Mouse (Mus musculus) midbrain, embryonic 14.5 days (tissue): ENCODE results near the gene Acta2. TPM values are rescaled to one million over a fixed set of nuclear protein-coding genes. Genes with fewer than 3 reads are reported as not detected.

Experiments
- ATAC-seq: fragments of 200-750 bp; cut with Nextera tagmentation; 2 replicates; pipeline ENCODE4 v1.8.0; 2017; ENCODE audit warnings: moderate number of reproducible peaks, moderate library complexity; ENCODE audit not compliant: low FRiP score, low TSS enrichment
- DNase-seq: peaks from one replicate; pipeline ENCODE4 v3.0.0-alpha.2; 2015
- H3K27ac ChIP-seq: fragments of 300-500 bp; sonication (generic); replicated peaks from 2 replicates; pipeline ENCODE4 v1.5.1; 2014; ENCODE audit warnings: mild to moderate bottlenecking, low read depth, low read length, moderate library complexity
- H3K27me3 ChIP-seq: fragments of 300-500 bp; sonication (generic); 2 replicates; pipeline ENCODE4 v1.6.1; 2014; ENCODE audit warnings: low read length, control low read depth, mixed read lengths; ENCODE audit not compliant: control insufficient read depth, insufficient read depth
- H3K36me3 ChIP-seq: fragments of 300-500 bp; sonication (generic); 2 replicates; pipeline ENCODE4 v1.6.1; 2014; ENCODE audit warnings: low read length, control low read depth; ENCODE audit not compliant: control insufficient read depth, insufficient read depth
- H3K4me1 ChIP-seq: fragments of 300-500 bp; sonication (generic); 2 replicates; pipeline ENCODE4 v1.6.1; 2014; ENCODE audit warnings: mild to moderate bottlenecking, antibody characterized with exemption, low read length, control low read depth; ENCODE audit not compliant: control insufficient read depth, insufficient read depth
- H3K4me2 ChIP-seq: fragments of 300-500 bp; sonication (generic); 2 replicates; pipeline ENCODE4 v1.6.1; 2014; ENCODE audit warnings: mild to moderate bottlenecking, low read length, moderate library complexity
- H3K4me3 ChIP-seq: fragments of 300-500 bp; sonication (generic); replicated peaks from 2 replicates; pipeline ENCODE4 v1.5.1; 2014; ENCODE audit warnings: low read depth, low read length
- H3K9ac ChIP-seq: fragments of 300-500 bp; sonication (generic); replicated peaks from 2 replicates; pipeline ENCODE4 v1.6.1; 2014; ENCODE audit warnings: mild to moderate bottlenecking, low read length, moderate library complexity
- H3K9me3 ChIP-seq: fragments of 300-500 bp; sonication (generic); 2 replicates; pipeline ENCODE4 v1.6.1; 2016; ENCODE audit warnings: low read length, control low read depth, mixed read lengths; ENCODE audit not compliant: control insufficient read depth
- WGBS: fragments of 180-500 bp; shearing (Covaris S2); extraction: QIAGEN DNeasy Blood & Tissue Kit; methylation state at CpG from one replicate; pipeline ENCODE4 v1.1.7; 2014; 5-methylcytosine and 5-hydroxymethylcytosine counted together
- polyA plus RNA-seq: library from polyadenylated mRNA; unstranded; fragments of >200 nt; fragmentation: Nextera tagmentation; extraction: Ambion mirVana; gene quantifications from 2 replicates; pipeline ENCODE4 v1.2.1, GENCODE M21; 2014

The Acta2 gene
- polyA plus RNA-seq, 1 experiment from 2014 or later: 11.3 TPM

- 91% methylated on average over 6 of the region's 6 CpGs for WGBS
- Histone ChIP-seq H3K4me1 (no peaks in the 10 kb centered on the region), H3K27ac (no peak overlapping the region), H3K4me2 (no peak overlapping the region), H3K9me3 (no peaks in the 10 kb centered on the region), H3K36me3 (no peaks in the 10 kb centered on the region), H3K9ac (no peak overlapping the region), H3K4me3 (no peak overlapping the region), H3K27me3 (no peaks in the 10 kb centered on the region)
- no peak for ATAC-seq
- DNase-seq: no peak
Observed at GRCm38 (mm10) chr19:34283614-34284013, 28.2 kb upstream of the Acta2 start.

GRCm38 (mm10) chr19:34278078-34278477 is 22.7 kb upstream of the Acta2 start:
- H3K4me3 ChIP-seq: no peak overlapping the region
- H3K9ac ChIP-seq: no peak overlapping the region
- no peaks in the 10 kb centered on the region for H3K36me3 ChIP-seq
- H3K9me3 ChIP-seq: no peaks in the 10 kb centered on the region
- no peaks in the 10 kb centered on the region for H3K4me1 ChIP-seq
- DNase-seq (no peak), ATAC-seq (no peak)
- 82% methylated on average over 3 of the region's 3 CpGs for WGBS
- H3K27ac ChIP-seq: no peak overlapping the region
- no peaks in the 10 kb centered on the region for H3K27me3 ChIP-seq
- H3K4me2 ChIP-seq: no peak overlapping the region

GRCm38 (mm10) chr19:34273073-34273472 is 17.7 kb upstream of the Acta2 start:
- Histone ChIP-seq H3K27ac (no peak overlapping the region), H3K9me3 (no peaks in the 10 kb centered on the region), H3K4me2 (no peak overlapping the region), H3K9ac (no peak overlapping the region), H3K4me3 (no peak overlapping the region), H3K27me3 (no peaks in the 10 kb centered on the region), H3K4me1 (no peaks in the 10 kb centered on the region), H3K36me3 (no peaks in the 10 kb centered on the region)
- no peak for ATAC-seq
- DNase-seq: no peak
- WGBS: 98% methylated on average over 1 of the region's 1 CpGs

GRCm38 (mm10) chr19:34270824-34271464 is 15.6 kb upstream of the Acta2 start:
- DNase-seq: no peak
- Histone ChIP-seq H3K4me1 (no peaks in the 10 kb centered on the region), H3K27ac (no peak overlapping the region), H3K9ac (no peak overlapping the region), H3K4me2 (no peak overlapping the region), H3K36me3 (no peaks in the 10 kb centered on the region), H3K9me3 (no peaks in the 10 kb centered on the region), H3K4me3 (no peak overlapping the region), H3K27me3 (no peaks in the 10 kb centered on the region)
- WGBS: 95% methylated on average over 13 of the region's 13 CpGs
- no peak for ATAC-seq

GRCm38 (mm10) chr19:34270106-34270726 is 14.8 kb upstream of the Acta2 start:
- ATAC-seq: no peak
- no peak overlapping the region for H3K4me2 ChIP-seq
- 88% methylated on average over 11 of the region's 11 CpGs for WGBS

GRCm38 (mm10) chr19:34268991-34269390 is 13.6 kb upstream of the Acta2 start:
- WGBS: 44% methylated on average over 1 of the region's 1 CpGs
- H3K4me3 ChIP-seq: no peak overlapping the region
- H3K9me3 ChIP-seq: no peaks in the 10 kb centered on the region
- H3K9ac ChIP-seq: no peak overlapping the region
- no peaks in the 10 kb centered on the region for H3K36me3 ChIP-seq
- no peaks in the 10 kb centered on the region for H3K27me3 ChIP-seq
- H3K4me2 ChIP-seq: no peak overlapping the region
- DNase-seq: no peak
- H3K4me1 ChIP-seq: no peaks in the 10 kb centered on the region
- ATAC-seq: no peak
- no peak overlapping the region for H3K27ac ChIP-seq

More at GRCm38 (mm10) chr19:34270106-34270726, 14.8 kb upstream of the Acta2 start:
- no peak for DNase-seq
- Histone ChIP-seq H3K36me3 (no peaks in the 10 kb centered on the region), H3K27ac (no peak overlapping the region), H3K4me3 (no peak overlapping the region), H3K4me1 (no peaks in the 10 kb centered on the region), H3K9ac (no peak overlapping the region), H3K9me3 (no peaks in the 10 kb centered on the region), H3K27me3 (no peaks in the 10 kb centered on the region)

GRCm38 (mm10) chr19:34265604-34266193 is 10.3 kb upstream of the Acta2 start:
- no peak for ATAC-seq
- 77% methylated on average over 5 of the region's 5 CpGs for WGBS
- no peak overlapping the region for H3K4me2 ChIP-seq
- H3K36me3 ChIP-seq: no peaks in the 10 kb centered on the region
- no peaks in the 10 kb centered on the region for H3K9me3 ChIP-seq
- H3K4me1 ChIP-seq: no peaks in the 10 kb centered on the region
- H3K27ac ChIP-seq: no peak overlapping the region
- no peak overlapping the region for H3K4me3 ChIP-seq
- DNase-seq: no peak
- H3K27me3 ChIP-seq: no peaks in the 10 kb centered on the region
- H3K9ac ChIP-seq: no peak overlapping the region

GRCm38 (mm10) chr19:34262273-34262974 is 7.0 kb upstream of the Acta2 start:
- H3K27ac ChIP-seq: no peak overlapping the region
- no peaks in the 10 kb centered on the region for H3K36me3 ChIP-seq
- no peaks in the 10 kb centered on the region for H3K4me1 ChIP-seq
- 79% methylated on average over 2 of the region's 2 CpGs for WGBS
- DNase-seq (no peak), ATAC-seq (no peak)
- no peak overlapping the region for H3K4me2 ChIP-seq
- no peaks in the 10 kb centered on the region for H3K9me3 ChIP-seq
- H3K27me3 ChIP-seq: no peaks in the 10 kb centered on the region
- no peak overlapping the region for H3K4me3 ChIP-seq
- H3K9ac ChIP-seq: no peak overlapping the region
